Mouse (Mus musculus) left cerebral cortex, postnatal 36 days (tissue): Measurements from ENCODE around the gene Nup188. TPM values are rescaled to one million over a fixed set of nuclear protein-coding genes. Genes with fewer than 3 reads are reported as not detected.

Experiments used
- DNase-seq, 2 experiments: peaks; one replicate each; pipeline ENCODE4 v3.0.0; 2021 to 2022; ENCODE audit warnings: low spot score in 2 of 2, mixed read lengths in 1 of 2
- intact Hi-C: fragments of 180-260 bp; cut with DNase I; formaldehyde crosslinking; loops from one replicate; pipeline ENCODE4 v1.15.1; 2025
- total RNA-seq, 2 experiments: library from RNA; stranded (reverse); gene quantifications; 2 replicates each; pipeline ENCODE4 v1.2.3; 2021

Gene Nup188
- total RNA-seq, 2 experiments from 2014 or later: 17.7 to 26.0 TPM

DNA sequence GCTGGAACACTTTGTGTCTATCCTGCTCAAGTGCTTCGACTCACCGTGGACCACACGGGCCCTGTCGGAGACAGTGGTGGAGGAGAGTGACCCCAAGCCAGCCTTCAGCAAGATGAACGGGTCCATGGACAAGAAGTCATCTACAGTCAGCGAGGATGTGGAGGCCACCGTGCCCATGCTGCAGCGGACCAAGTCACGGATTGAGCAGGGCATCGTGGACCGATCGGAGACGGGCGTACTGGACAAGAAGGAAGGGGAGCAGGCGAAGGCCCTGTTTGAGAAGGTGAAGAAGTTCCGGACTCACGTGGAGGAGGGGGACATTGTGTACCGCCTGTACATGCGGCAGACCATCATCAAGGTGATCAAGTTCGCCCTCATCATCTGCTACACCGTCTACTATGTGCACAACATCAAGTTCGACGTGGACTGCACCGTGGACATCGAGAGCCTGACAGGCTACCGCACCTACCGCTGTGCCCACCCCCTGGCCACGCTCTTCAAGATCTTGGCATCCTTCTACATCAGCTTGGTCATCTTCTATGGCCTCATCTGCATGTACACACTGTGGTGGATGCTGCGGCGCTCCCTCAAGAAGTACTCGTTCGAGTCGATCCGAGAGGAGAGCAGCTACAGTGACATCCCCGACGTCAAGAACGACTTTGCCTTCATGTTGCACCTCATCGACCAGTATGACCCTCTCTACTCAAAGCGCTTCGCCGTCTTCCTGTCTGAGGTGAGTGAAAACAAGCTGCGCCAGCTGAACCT lies 30.4 kb upstream of the Nup188 start:
- no peak for DNase-seq
- intact Hi-C loops: no loop called here

DNA sequence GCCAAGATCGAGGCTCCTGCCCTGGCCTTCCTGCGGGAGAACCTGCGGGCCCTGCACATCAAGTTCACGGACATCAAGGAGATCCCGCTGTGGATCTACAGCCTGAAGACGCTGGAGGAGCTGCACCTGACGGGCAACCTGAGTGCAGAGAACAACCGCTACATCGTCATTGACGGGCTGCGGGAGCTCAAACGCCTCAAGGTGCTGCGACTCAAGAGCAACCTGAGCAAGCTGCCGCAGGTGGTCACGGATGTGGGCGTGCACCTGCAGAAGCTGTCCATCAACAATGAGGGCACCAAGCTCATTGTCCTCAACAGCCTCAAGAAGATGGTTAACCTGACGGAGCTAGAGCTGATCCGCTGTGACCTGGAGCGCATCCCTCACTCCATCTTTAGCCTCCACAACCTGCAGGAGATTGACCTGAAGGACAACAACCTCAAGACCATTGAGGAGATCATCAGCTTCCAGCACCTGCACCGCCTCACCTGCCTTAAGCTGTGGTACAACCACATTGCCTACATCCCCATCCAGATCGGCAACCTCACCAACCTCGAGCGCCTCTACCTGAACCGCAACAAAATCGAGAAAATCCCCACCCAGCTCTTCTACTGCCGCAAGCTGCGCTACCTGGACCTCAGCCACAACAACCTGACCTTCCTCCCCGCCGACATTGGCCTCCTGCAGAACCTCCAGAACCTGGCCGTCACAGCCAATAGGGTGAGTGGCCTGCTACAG lies 29.4 kb upstream of the Nup188 start:
- intact Hi-C loops: no loop called here

DNA sequence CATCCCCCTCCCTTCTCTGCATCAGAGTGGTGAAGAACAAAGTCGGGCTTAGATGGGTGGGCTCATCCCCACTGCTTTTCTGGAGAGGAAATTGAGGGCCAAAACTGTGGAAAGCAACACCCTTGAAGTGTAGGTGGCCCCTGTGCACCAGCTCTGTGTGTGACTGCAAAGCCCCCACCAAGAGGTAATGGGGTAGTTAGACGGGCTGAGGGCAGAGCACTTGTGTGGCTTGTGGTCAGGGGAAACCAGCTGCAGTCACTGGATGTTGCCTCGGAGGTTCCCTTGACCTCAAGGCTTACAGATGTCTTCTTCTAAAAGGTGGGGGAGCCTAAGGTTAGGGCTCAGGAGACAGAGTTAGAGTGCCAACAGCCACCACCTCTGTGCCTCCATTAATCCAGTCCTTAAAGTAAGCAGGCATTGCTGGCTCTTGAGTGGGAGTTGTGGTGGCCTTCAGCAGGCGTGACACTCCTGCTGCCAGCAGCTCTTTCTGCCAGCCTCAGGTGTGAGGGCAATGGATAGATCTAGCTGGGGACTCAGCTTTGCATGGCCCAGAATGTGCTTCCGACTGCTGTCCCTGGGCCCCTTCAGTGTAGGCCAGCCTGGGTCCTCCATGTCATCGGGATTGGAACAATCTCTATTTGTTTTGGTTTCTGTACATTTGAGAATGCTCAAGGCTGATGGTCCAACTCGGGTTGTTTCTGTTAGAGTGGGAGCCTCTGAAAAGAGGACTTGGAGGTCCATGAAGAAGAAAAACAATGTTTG lies 28.3 kb upstream of the Nup188 start:
- intact Hi-C loops: no loop called here
- no peak for DNase-seq

More for the DNA sequence above, 29.4 kb upstream of the Nup188 start:
- DNase-seq: no peak

DNA sequence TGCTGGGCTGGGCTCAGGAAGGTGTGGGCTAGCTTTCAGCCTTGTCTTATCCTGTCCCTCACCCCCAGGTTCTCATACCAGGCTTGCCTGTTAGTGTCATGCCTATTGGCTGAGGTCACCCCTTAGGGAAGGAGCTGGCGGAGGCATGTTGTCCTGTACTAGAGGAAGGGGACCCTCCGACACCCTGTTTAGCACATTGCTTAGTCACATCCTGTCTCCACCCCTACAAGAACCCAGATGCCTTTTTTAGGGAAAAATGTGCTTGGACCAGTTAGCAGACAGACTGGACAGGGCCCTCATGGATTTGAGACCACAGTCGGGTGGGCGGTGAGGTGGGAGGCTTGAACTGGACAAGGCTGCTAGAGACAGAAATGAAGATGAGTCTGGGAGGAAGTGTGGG lies 27.6 kb upstream of the Nup188 start:
- no peak for DNase-seq

GRCm38 (mm10) chr2:30259131-30260064 lies 26.8 kb upstream of the Nup188 start:
- no peak for DNase-seq
- intact Hi-C loops: no loop called here

More for the DNA sequence above, 27.6 kb upstream of the Nup188 start:
- intact Hi-C loops: no loop called here

- DNase-seq: no peak
- intact Hi-C loops: no loop called here
These were observed 25.0 kb upstream of the Nup188 start for GRCm38 (mm10) chr2:30261064-30261736.

DNA sequence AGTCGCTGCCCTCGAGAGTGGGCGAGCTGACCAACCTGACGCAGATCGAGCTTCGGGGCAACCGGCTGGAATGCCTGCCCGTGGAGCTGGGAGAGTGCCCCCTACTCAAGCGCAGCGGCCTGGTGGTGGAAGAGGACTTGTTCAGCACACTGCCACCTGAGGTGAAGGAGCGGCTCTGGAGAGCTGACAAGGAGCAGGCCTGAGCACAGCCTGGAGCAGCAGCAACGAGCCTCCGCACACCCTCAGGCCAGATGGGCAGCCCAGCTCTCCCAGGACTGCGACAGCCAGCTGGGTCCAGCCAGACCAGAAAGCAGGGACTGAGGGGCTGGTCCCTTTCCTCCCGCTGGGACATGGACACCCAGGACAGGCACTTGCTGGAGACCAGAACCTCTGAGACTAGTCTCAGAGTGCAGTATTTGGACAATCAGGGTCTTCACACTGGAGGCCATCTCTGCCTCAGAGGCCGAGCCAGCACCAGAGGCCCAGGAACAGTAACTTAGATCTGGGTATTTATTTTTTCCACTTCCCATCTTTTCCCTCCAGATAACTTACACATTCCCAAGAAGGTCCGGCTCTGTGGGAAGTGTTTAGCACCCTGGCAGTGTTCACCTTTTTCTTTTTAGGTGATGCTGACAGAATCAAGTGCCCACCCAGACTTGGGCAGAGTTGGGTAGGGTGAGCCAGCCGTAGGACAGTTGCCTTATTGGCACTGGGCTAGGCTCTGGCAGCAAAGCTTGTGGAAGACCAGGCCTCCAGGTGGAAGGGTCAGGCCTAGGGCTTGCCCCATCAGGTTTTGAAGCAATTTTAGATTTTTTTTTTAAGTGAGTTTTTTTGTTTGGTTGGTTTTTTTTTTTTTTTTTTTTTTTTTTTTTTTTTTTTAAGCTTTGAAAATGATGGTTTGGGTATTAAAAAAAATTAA lies 24.0 kb upstream of the Nup188 start:
- intact Hi-C loops: no loop called here
- no peak for DNase-seq

DNA sequence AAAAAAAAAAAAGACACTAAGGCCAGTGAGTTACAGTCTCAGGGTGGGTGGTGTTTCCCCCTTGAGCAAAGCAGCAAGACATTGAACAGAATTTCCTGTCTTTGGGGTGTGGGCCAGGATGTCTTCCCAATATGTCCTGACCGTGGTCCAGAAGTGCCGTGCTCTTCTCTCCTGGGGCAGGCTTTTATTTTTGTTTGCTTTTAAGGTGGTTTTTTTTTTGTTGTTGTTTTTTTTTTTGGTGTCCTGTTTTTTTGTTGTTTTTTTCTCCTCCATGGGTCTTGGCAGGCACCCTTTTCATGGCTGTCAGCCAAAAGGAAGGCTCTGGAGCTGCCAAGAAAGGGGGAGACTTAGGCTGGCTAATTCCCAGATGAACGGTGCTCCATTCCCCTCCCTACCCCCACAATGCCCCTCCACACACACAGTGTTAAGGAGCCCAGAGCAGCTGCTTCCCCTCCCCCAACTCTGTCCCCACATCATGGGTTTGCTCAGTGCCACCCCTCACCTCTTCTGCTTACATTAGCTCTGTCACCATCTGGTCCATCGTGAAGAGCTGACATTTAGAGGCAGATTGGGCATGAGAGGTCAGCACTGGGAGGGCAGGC lies 23.3 kb upstream of the Nup188 start:
- intact Hi-C loops: no loop called here
- DNase-seq: peak in 1 of 2 experiments; percentile 42

GRCm38 (mm10) chr2:30263811-30264210 lies 22.4 kb upstream of the Nup188 start:
- intact Hi-C loops: no loop called here
- no peak for DNase-seq

DNA sequence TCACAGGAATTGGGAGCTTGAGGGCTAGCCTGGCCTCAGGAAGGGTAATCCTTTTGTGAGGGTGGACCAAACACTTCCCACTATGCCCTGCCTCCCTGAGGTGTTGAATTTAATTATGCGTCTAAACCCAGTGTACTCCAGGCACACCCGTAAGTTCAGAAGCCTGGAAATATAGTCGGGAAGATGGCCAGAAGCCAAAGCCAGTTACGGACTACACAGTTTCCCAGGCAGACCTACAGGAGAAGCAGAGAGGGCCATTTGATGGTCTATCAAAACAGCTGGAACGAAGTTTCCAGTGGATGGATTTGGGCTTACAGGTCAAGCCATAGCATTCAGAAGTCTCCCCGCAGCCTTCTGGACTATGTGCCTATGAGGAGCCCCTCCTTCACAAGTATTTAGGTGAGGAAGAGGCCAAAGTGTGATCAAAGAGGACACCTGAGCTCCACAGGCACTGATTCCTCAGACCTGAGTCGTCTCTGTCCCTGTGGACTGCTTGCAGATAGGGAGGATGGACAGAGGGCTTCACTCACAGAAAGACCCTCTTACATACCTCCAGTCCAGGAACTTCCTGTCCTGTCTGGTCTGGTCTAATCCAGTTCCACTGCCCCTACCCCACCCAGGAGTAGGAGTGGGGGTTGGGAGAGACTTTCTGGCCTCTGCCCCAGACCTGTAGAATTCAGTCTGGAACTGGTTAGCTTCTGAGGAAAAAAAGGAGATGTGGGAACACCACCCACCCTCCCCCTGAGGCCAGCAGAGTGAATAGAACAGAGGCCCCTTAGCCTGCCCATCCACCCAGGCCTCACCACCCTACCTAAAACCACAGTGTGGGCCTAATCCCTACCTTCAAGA lies 21.3 kb upstream of the Nup188 start:
- intact Hi-C loops: no loop called here
- DNase-seq: no peak

DNA sequence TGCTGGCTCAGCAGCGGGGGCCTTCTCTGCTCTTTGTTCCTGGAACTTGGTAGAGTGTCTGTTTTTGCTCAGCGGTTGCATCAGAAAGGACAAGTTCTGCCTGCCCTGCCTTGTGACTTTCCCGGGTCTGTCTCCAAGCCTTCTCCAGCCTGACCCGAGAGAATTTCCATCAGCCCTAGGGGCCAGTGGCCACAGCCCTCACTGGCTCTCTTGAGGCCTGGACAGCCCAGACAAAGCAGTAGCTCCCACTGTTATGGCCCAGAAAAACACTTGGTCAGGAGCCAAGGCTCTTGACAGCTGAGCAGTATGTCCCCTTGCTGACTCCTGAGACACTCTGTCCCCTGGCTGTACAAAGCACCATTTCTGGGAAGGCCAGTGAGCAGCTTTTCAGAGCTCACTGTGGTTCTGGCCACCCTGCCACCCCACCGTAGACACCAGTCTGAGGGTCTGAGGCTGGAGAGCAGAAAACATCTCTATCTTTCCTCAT lies 20.4 kb upstream of the Nup188 start, which contains the start of gene Phyhd1:
Gene Phyhd1 (plus strand): TSS at position 437 of the 487 bp plus-strand sequence.
- DNase-seq: peak; percentile 56 to 74

DNA sequence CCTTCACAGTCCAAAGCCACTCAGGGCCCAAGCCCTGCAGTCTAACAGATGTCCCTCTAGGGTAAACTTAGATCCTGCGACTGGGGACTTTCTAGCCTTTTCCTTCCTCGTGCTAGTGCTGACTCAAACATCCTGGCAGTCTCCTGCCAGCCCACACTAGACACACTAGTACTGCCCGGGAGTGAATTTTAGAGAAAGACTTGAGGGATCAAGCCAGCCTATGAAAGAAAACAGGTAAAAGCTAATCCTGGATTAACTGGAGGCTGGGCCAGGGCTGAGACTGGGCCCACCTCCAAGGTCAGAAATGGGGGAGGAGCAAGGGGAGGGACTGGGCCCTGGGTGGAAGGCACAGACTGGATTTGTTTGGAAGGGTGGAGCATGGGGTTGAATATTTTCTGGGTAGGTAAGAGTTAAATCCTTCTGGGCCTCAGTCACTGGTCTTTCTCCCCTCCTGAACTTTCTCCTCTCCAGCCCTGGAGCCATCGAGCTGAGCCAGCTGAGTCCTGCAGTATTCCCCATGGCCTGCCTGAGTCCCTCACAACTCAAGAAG lies 19.7 kb upstream of the Nup188 start:
- DNase-seq: peak in 1 of 2 experiments; percentile 46
- intact Hi-C loops: no loop called here

More for the DNA sequence above, 20.4 kb upstream of the Nup188 start, which contains the start of gene Phyhd1:
- intact Hi-C loops: no loop called here

- intact Hi-C loops: no loop called here
- DNase-seq: no peak
These were observed 18.7 kb upstream of the Nup188 start for GRCm38 (mm10) chr2:30267466-30267865.

GRCm38 (mm10) chr2:30268371-30268770 lies 17.8 kb upstream of the Nup188 start:
- intact Hi-C loops: loop anchor here (2.0 kb wide), 1 partner anchor 32 kb away; the partner anchor contains the start of gene Lrrc8a
- no peak for DNase-seq

DNA sequence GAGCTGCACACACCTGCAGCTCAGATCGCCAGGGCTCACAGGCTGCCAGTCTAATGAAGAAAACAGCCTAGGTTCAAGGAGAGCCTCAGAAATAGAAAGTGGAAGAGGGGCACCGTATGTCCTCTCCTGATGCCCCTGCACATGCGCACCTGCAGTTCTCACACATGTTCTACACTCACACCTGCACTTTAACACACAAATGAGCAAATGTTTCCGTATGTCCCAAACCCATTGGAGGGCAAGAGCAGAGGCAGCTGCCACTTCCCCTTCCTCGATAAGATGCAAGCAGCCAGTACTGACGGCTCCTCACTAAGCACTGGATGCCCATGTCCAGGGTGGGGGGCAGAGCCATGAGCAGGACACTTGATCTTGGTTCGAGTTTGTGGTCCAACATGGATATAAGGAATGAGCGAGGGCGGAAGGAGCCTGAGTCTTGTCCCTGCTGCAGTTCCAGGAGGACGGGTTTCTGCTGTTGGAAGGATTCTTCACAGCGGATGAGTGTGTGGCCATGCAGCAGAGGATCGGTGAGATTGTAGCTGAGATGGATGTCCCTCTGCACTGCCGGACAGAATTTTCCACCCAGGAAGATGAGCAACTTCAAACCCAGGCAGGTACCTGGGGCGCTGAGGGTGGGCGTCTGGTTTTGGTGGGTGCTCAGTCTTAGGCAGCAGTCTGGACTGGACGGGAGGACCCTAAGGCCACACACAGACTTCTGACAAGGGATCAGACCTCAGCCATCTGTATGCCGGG lies 16.8 kb upstream of the Nup188 start:
- DNase-seq: no peak
- intact Hi-C loops: loop anchor here (2.0 kb wide), 1 partner anchor 33 kb away; the partner anchor contains the start of gene Lrrc8a
